Mouse (Mus musculus): ENCODE results near the gene Ppp1r14b. TPM values are rescaled to one million over a fixed set of nuclear protein-coding genes. Genes with fewer than 3 reads are reported as not detected.

Ppp1r14b gene
- total RNA-seq, 4 experiments from 2014 or later: 75.4 to 112 (median 91.3) TPM

- DNase-seq (ENCODE audit: low spot score): no peak
Observed at GRCm38 (mm10) chr19:6942764-6943163, 32.0 kb upstream of the Ppp1r14b start.

- DNase-seq (ENCODE audit: low spot score): no peak
Observed at GRCm38 (mm10) chr19:6943709-6944108, 31.1 kb upstream of the Ppp1r14b start.

- no peak for DNase-seq (ENCODE audit: low spot score)
Observed at GRCm38 (mm10) chr19:6947742-6948141, 27.0 kb upstream of the Ppp1r14b start.

GRCm38 (mm10) chr19:6948186-6948585, 26.6 kb upstream of the Ppp1r14b start:
- DNase-seq (ENCODE audit: low spot score): no peak

GRCm38 (mm10) chr19:6949532-6949931, 25.2 kb upstream of the Ppp1r14b start:
- DNase-seq (ENCODE audit: low spot score): no peak

GRCm38 (mm10) chr19:6949951-6950350, 24.8 kb upstream of the Ppp1r14b start:
- DNase-seq (ENCODE audit: low spot score): no peak

- peak; percentile 63 for DNase-seq (ENCODE audit: low spot score)
Observed at GRCm38 (mm10) chr19:6950613-6951153, 24.1 kb upstream of the Ppp1r14b start.

- DNase-seq (ENCODE audit: low spot score): peak; percentile 99
Observed at GRCm38 (mm10) chr19:6951381-6951968, 23.3 kb upstream of the Ppp1r14b start.

GRCm38 (mm10) chr19:6951994-6952711, 22.6 kb upstream of the Ppp1r14b start:
- peak; percentile 85 for DNase-seq (ENCODE audit: low spot score)

- peak; percentile 48 for DNase-seq (ENCODE audit: low spot score)
Observed at GRCm38 (mm10) chr19:6952712-6953037, 22.1 kb upstream of the Ppp1r14b start.

GRCm38 (mm10) chr19:6954046-6954445, 20.7 kb upstream of the Ppp1r14b start:
- no peak for DNase-seq (ENCODE audit: low spot score)

GRCm38 (mm10) chr19:6955424-6955823, 19.3 kb upstream of the Ppp1r14b start:
- no peak for DNase-seq (ENCODE audit: low spot score)

GRCm38 (mm10) chr19:6956461-6956860, 18.3 kb upstream of the Ppp1r14b start:
- DNase-seq (ENCODE audit: low spot score): no peak

- no peak for DNase-seq (ENCODE audit: low spot score)
Observed at GRCm38 (mm10) chr19:6968491-6969271, 6.1 kb upstream of the Ppp1r14b start.

- DNase-seq (ENCODE audit: low spot score): no peak
Observed at GRCm38 (mm10) chr19:6969291-6969664, 5.5 kb upstream of the Ppp1r14b start.

- DNase-seq (ENCODE audit: low spot score): no peak
Observed at GRCm38 (mm10) chr19:6969665-6970381, 4.9 kb upstream of the Ppp1r14b start.

- no peak for DNase-seq (ENCODE audit: low spot score)
Observed at GRCm38 (mm10) chr19:6970460-6971085, 4.2 kb upstream of the Ppp1r14b start.

- no peak for DNase-seq (ENCODE audit: low spot score)
Observed at GRCm38 (mm10) chr19:6971644-6972043, 3.1 kb upstream of the Ppp1r14b start.

GRCm38 (mm10) chr19:6972247-6972917, 2.4 kb upstream of the Ppp1r14b start:
- DNase-seq (ENCODE audit: low spot score): no peak

- no peak for DNase-seq (ENCODE audit: low spot score)
Observed at GRCm38 (mm10) chr19:6973581-6974190, 1.1 kb upstream of the Ppp1r14b start.

Measured in heart, adult 8-10 months (tissue).